Mouse (Mus musculus) gastrocnemius, adult 2 months (tissue): ENCODE data around the gene Bcar3. TPM values are rescaled to one million over a fixed set of nuclear protein-coding genes. Genes with fewer than 3 reads are reported as not detected.
A peak's percentile ranks its signal among the peaks of the same experiment; 100 is the strongest.

Experiments used
- DNase-seq: peaks from one replicate; pipeline ENCODE4 v3.0.0; 2022
- H3K27ac ChIP-seq: fragments of 200-600 bp; 2 replicates; pipeline ENCODE4 v1.8.1; 2022; ENCODE audit warnings: mild to moderate bottlenecking
- H3K4me3 ChIP-seq: fragments of 200-600 bp; 2 replicates; pipeline ENCODE4 v1.8.1; 2022; ENCODE audit warnings: mild to moderate bottlenecking, moderate library complexity
- CTCF ChIP-seq: fragments of 200-600 bp; IDR thresholded peaks from 2 replicates; pipeline ENCODE4 v1.8.1; 2022; ENCODE audit warnings: antibody characterized with exemption, mild to moderate bottlenecking, moderate library complexity
- intact Hi-C: fragments of 180-260 bp; cut with DNase I; formaldehyde crosslinking; loops from one replicate; pipeline ENCODE4 v1.15.1; 2025
- total RNA-seq, 2 experiments: library from RNA; stranded (reverse); gene quantifications; 2 replicates each; pipeline ENCODE4 v1.2.3; 2021

Gene Bcar3
- total RNA-seq, 2 experiments from 2014 or later: 4.9 to 5.2 TPM

- peak overlapping the region; percentile 86 for H3K27ac ChIP-seq
- intact Hi-C loops: loop anchor here (5.0 kb wide), 1 partner anchor 42 kb away; no protein-coding TSS in a partner anchor
- no peak for TF ChIP-seq CTCF
- DNase-seq: peak; percentile 53
- peak overlapping the region; percentile 86 for H3K4me3 ChIP-seq
These were observed 126.5 kb downstream of the Bcar3 start for GRCm38 (mm10) chr3:122420410-122420774.

- no peak for DNase-seq
- no peak for TF ChIP-seq CTCF
- Histone ChIP-seq H3K4me3 (peak overlapping the region; percentile 86), H3K27ac (no peak overlapping the region)
- intact Hi-C loops: loop anchor here (5.0 kb wide), 1 partner anchor 41 kb away; no protein-coding TSS in a partner anchor
These were observed 127.2 kb downstream of the Bcar3 start for GRCm38 (mm10) chr3:122421042-122421702.

GRCm38 (mm10) chr3:122421802-122422201, 127.9 kb downstream of the Bcar3 start:
- intact Hi-C loops: loop anchor here (5.0 kb wide), 1 partner anchor 40 kb away; no protein-coding TSS in a partner anchor
- Histone ChIP-seq H3K27ac (no peak overlapping the region), H3K4me3 (no peak overlapping the region; the same call in 1 of the 2 replicates)
- no peak for TF ChIP-seq CTCF
- no peak for DNase-seq

- no peak overlapping the region for H3K4me3 ChIP-seq
- intact Hi-C loops: loop anchor here (5.0 kb wide), 1 partner anchor 40 kb away; no protein-coding TSS in a partner anchor
- no peak overlapping the region for H3K27ac ChIP-seq
- no peak for TF ChIP-seq CTCF
- no peak for DNase-seq
These were observed 128.3 kb downstream of the Bcar3 start for GRCm38 (mm10) chr3:122422276-122422675.

GRCm38 (mm10) chr3:122423643-122424042, 129.7 kb downstream of the Bcar3 start:
- DNase-seq: no peak
- TF ChIP-seq CTCF: no peak
- Histone ChIP-seq H3K27ac (no peak overlapping the region), H3K4me3 (no peak overlapping the region)
- intact Hi-C loops: loop anchor here (5.0 kb wide), 1 partner anchor 39 kb away; no protein-coding TSS in a partner anchor

GRCm38 (mm10) chr3:122428325-122428821, 134.4 kb downstream of the Bcar3 start:
- intact Hi-C loops: no loop called here
- TF ChIP-seq CTCF: no peak
- Histone ChIP-seq H3K4me3 (no peak overlapping the region), H3K27ac (no peak overlapping the region)
- no peak for DNase-seq

- DNase-seq: no peak
- no peak overlapping the region for H3K27ac ChIP-seq
- no peak for TF ChIP-seq CTCF
- intact Hi-C loops: no loop called here
- H3K4me3 ChIP-seq: no peak overlapping the region
These were observed 137.0 kb downstream of the Bcar3 start for GRCm38 (mm10) chr3:122430780-122431497.

- intact Hi-C loops: no loop called here
- no peak overlapping the region for H3K27ac ChIP-seq
- peak; percentile 43 for DNase-seq
These were observed 139.0 kb downstream of the Bcar3 start for GRCm38 (mm10) chr3:122432811-122433406.

GRCm38 (mm10) chr3:122433975-122434626, 140.2 kb downstream of the Bcar3 start:
- TF ChIP-seq CTCF: no peak
- H3K27ac ChIP-seq: no peak overlapping the region
- DNase-seq: no peak
- intact Hi-C loops: no loop called here
- H3K4me3 ChIP-seq: no peak overlapping the region

More at GRCm38 (mm10) chr3:122432811-122433406, 139.0 kb downstream of the Bcar3 start:
- 0 out of 2 replicates have a peak overlapping the region, but pooled peaks have one; percentile 3 for H3K4me3 ChIP-seq
- no peak for TF ChIP-seq CTCF

- intact Hi-C loops: no loop called here
- peak; percentile 27; the same call in 1 of the 2 replicates for TF ChIP-seq CTCF
- no peak overlapping the region for H3K4me3 ChIP-seq
- no peak for DNase-seq
- H3K27ac ChIP-seq: no peak overlapping the region
These were observed 141.3 kb downstream of the Bcar3 start for GRCm38 (mm10) chr3:122434983-122435935.

- no peak for TF ChIP-seq CTCF
- H3K27ac ChIP-seq: no peak overlapping the region
- no peak for DNase-seq
- intact Hi-C loops: no loop called here
- no peak overlapping the region for H3K4me3 ChIP-seq
These were observed 144.3 kb downstream of the Bcar3 start for GRCm38 (mm10) chr3:122438143-122438825.
